Mouse (Mus musculus) liver, embryonic 11.5 days (tissue): ENCODE results near the gene Gm17949. TPM values are rescaled to one million over a fixed set of nuclear protein-coding genes. Genes with fewer than 3 reads are reported as not detected.

Experiments
- ATAC-seq: fragments of 200-750 bp; cut with Nextera tagmentation; replicated peaks from 2 replicates; pipeline ENCODE4 v1.8.0; 2017; ENCODE audit warnings: moderate number of reproducible peaks, mild to moderate bottlenecking, moderate TSS enrichment, moderate library complexity; ENCODE audit not compliant: low FRiP score
- DNase-seq: peaks from one replicate; pipeline ENCODE4 v3.0.0-alpha.2; 2017; ENCODE audit warnings: low spot score
- H3K27ac ChIP-seq: fragments of 300-500 bp; sonication (generic); 2 replicates; pipeline ENCODE4 v1.5.1; 2014; ENCODE audit warnings: mild to moderate bottlenecking, low read depth, low read length, control low read depth
- H3K27me3 ChIP-seq: fragments of 300-500 bp; sonication (generic); replicated peaks from 2 replicates; pipeline ENCODE4 v1.6.1; 2014; ENCODE audit warnings: low read length, mixed read lengths; ENCODE audit not compliant: control insufficient read depth, insufficient read depth
- H3K36me3 ChIP-seq: fragments of 300-500 bp; sonication (generic); 2 replicates; pipeline ENCODE4 v1.6.1; 2014; ENCODE audit warnings: mild to moderate bottlenecking, low read length, moderate library complexity, mixed read lengths; ENCODE audit not compliant: control insufficient read depth, insufficient read depth
- H3K4me1 ChIP-seq: fragments of 300-500 bp; sonication (generic); replicated peaks from 2 replicates; pipeline ENCODE4 v1.6.1; 2014; ENCODE audit warnings: low read length, mixed read lengths; ENCODE audit not compliant: control insufficient read depth, insufficient read depth
- H3K4me2 ChIP-seq: fragments of 300-500 bp; sonication (generic); 2 replicates; pipeline ENCODE4 v1.6.1; 2014; ENCODE audit warnings: mild to moderate bottlenecking, control low read depth, moderate library complexity
- H3K4me3 ChIP-seq: fragments of 300-500 bp; sonication (generic); 2 replicates; pipeline ENCODE4 v1.5.1; 2014; ENCODE audit warnings: low read depth, low read length, control low read depth
- H3K9ac ChIP-seq: fragments of 300-500 bp; sonication (generic); 2 replicates; pipeline ENCODE4 v1.6.1; 2014; ENCODE audit warnings: low read depth, low read length, control low read depth
- H3K9me3 ChIP-seq: fragments of 300-500 bp; sonication (generic); 2 replicates; pipeline ENCODE4 v1.6.1; 2016; ENCODE audit warnings: low read length, inconsistent platforms, mixed read lengths; ENCODE audit not compliant: control insufficient read depth
- WGBS: fragments of 180-500 bp; shearing (Covaris S2); extraction: QIAGEN DNeasy Blood & Tissue Kit; methylation state at CpG from one replicate; pipeline ENCODE4 v1.1.7; 2014; 5-methylcytosine and 5-hydroxymethylcytosine counted together
- polyA plus RNA-seq: library from polyadenylated mRNA; unstranded; fragments of >200 nt; fragmentation: Nextera tagmentation; extraction: Ambion mirVana; gene quantifications from 2 replicates; pipeline ENCODE4 v1.2.1, GENCODE M21; 2014

Gene Gm17949
- polyA plus RNA-seq, 1 experiment from 2014 or later = 0.33 TPM

GRCm38 (mm10) chr17:57020960-57021359 lies 9.7 kb downstream of the Gm17949 start:
- H3K4me1 ChIP-seq = peaks cover 19% of the 10 kb centered on the region

DNA sequence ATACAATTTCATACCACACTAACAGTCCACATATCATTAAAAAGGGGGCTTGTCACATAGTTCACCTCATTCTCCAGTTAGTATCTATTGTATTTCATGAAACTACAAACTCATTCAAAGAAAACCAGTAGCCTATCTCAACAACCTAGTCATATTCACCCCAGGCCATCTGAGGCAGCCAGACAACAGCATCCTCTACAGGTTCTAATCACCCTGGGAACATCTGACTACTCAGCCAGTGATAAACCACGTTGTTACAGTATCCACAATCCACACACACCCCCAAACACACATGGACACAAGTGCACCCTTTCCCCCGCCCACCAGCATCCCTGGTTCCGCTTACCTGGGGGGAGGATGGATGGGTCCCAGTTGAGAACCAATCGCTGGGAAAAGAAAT lies 16.2 kb downstream of the Gm17949 start:
- Histone ChIP-seq H3K27me3 (no peaks in the 10 kb centered on the region), H3K4me2 (no peak overlapping the region), H3K9me3 (no peaks in the 10 kb centered on the region), H3K27ac (no peak overlapping the region), H3K9ac (no peak overlapping the region), H3K4me3 (no peak overlapping the region), H3K4me1 (peaks cover 21% of the 10 kb centered on the region), H3K36me3 (peaks cover 61% of the 10 kb centered on the region)
- ATAC-seq = no peak
- DNase-seq = no peak
- 76% methylated on average over 4 of the region's 4 CpGs for WGBS

More at GRCm38 (mm10) chr17:57020960-57021359, 9.7 kb downstream of the Gm17949 start:
- 67% methylated on average over 5 of the region's 5 CpGs for WGBS
- no peaks in the 10 kb centered on the region for H3K27me3 ChIP-seq
- no peak overlapping the region for H3K4me3 ChIP-seq
- peak overlapping the region; percentile 70 for H3K27ac ChIP-seq
- DNase-seq (no peak), ATAC-seq (0 out of 2 replicates have a peak, but pooled peaks have one; percentile 44)
- no peak overlapping the region for H3K4me2 ChIP-seq
- no peaks in the 10 kb centered on the region for H3K9me3 ChIP-seq
- H3K9ac ChIP-seq = no peak overlapping the region
- peaks cover 51% of the 10 kb centered on the region for H3K36me3 ChIP-seq

GRCm38 (mm10) chr17:57029691-57030090 lies 18.4 kb downstream of the Gm17949 start:
- 29% methylated on average over 8 of the region's 8 CpGs for WGBS
- Histone ChIP-seq H3K9me3 (no peaks in the 10 kb centered on the region), H3K36me3 (peaks cover 39% of the 10 kb centered on the region), H3K4me2 (peak overlapping the region; percentile 96), H3K9ac (peak overlapping the region; percentile 100), H3K4me1 (peaks cover 21% of the 10 kb centered on the region), H3K27ac (peak overlapping the region; percentile 98; the same call in 1 of the 2 replicates), H3K4me3 (peak overlapping the region; percentile 99), H3K27me3 (no peaks in the 10 kb centered on the region)
- ATAC-seq (no peak), DNase-seq (no peak)

DNA sequence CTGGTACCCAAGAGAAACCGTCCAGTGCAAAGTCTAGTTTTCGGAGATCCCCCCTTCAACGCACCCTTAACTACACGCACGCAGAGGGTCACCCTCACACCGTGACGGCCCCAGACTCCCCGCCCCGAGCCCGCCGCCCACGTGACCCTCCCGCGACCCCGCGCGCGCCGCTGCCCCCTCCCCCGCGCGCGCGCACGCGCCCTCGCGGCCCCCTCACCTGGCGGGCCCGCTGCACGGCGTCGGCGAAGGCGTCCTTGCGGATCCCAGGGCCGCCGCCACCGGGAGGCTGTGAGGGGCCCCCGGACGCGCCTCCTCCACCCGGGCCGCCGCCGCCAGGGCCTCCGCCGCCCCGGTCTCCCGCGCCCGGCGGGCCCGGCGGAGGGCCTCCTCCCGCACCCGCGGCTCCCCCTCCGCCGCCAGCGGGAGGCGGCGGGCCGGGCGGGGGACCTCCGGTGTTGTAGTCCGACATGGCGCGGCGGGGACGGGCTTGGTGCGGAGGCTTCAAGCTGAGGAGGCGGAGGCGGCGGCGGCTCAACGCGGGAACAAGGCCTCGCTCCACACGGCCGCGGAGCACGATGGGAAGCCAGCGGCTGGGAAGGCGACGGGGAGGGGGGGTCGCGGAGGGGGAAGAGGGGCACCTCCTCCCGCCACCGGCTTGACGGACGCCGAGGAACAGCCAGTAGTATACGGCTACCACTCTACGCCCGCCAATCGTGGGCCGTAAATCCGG lies 19.8 kb downstream of the Gm17949 start, which contains the start of gene Khsrp:
Gene Khsrp, minus strand, starts transcription at position 592 of the 730 bp plus-strand sequence.
- peak within 1 kb of the TSS; percentile 99 for H3K4me3 ChIP-seq
- under 1% methylated on average over 93 of the region's 99 CpGs for WGBS

DNA sequence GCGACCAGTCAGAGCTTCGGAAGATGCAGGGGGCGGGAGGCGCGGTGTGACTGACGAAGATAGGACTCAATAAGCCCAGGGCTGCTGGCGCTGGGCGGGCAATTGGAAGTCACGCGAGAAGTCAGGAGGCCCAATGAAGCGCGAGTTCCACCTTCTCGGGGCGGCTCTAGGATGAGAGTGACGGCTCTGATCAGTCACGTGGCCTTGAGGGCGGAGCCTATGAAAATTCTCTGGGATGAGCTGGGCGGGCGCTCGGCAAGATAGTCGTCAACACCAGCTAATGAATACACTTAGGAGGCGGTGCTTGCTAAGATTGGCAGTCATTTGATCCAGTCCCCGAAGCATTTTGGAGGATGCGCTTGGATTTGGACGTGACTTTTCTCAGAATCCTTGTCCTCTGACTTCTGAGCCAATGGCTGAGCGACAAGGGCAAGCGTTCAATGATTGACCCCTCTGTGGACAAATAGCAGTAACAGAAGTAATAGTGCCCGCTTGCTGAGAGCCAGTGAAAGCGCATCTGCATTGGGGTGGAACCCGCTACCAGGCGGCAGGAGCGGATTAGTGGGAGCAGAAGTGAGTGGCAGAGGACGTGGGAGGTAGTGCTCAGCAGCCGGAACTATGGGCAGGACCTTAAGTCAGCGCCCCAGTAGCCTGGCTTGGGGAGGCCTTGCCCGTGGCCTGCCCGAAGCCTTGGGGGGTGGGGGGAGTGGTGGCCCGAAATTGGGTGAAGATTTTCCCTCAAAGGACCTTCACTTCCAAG lies 20.6 kb downstream of the Gm17949 start:
- H3K27ac ChIP-seq = peak overlapping the region; percentile 98
- no peaks in the 10 kb centered on the region for H3K27me3 ChIP-seq
- H3K9ac ChIP-seq = peak overlapping the region; percentile 70
- no peaks in the 10 kb centered on the region for H3K9me3 ChIP-seq
- H3K4me2 ChIP-seq = peak overlapping the region; percentile 78
- ATAC-seq (peak; percentile 91), DNase-seq (peak; percentile 96)
- peak overlapping the region; percentile 99 for H3K4me3 ChIP-seq
- H3K36me3 ChIP-seq = peaks cover 19% of the 10 kb centered on the region
- under 1% methylated on average over 38 of the region's 38 CpGs for WGBS
- peaks cover 21% of the 10 kb centered on the region for H3K4me1 ChIP-seq

More for the DNA sequence above, 19.8 kb downstream of the Gm17949 start, which contains the start of gene Khsrp:
- DNase-seq = peak; percentile 64
- Histone ChIP-seq H3K27me3 (no peaks in the 10 kb centered on the region), H3K4me1 (peaks cover 21% of the 10 kb centered on the region), H3K36me3 (peaks cover 26% of the 10 kb centered on the region), H3K9me3 (no peaks in the 10 kb centered on the region), H3K4me2 (peak within 1 kb of the TSS; percentile 96), H3K27ac (peak within 1 kb of the TSS; percentile 98), H3K9ac (peak within 1 kb of the TSS; percentile 100)
- ATAC-seq = no peak

- no peak for DNase-seq
- no peak for ATAC-seq
- no peaks in the 10 kb centered on the region; the same call in 1 of the 2 replicates for H3K27me3 ChIP-seq
- peaks cover 11% of the 10 kb centered on the region for H3K36me3 ChIP-seq
- 85% methylated on average over 4 of the region's 4 CpGs for WGBS
- H3K4me1 ChIP-seq = peaks cover 14% of the 10 kb centered on the region
- H3K9ac ChIP-seq = no peak overlapping the region; the same call in 1 of the 2 replicates
- H3K27ac ChIP-seq = no peak overlapping the region
- no peak overlapping the region for H3K4me3 ChIP-seq
- no peaks in the 10 kb centered on the region for H3K9me3 ChIP-seq
- peak overlapping the region; percentile 78 for H3K4me2 ChIP-seq
Measured at GRCm38 (mm10) chr17:57032854-57033253, 21.6 kb downstream of the Gm17949 start.

DNA sequence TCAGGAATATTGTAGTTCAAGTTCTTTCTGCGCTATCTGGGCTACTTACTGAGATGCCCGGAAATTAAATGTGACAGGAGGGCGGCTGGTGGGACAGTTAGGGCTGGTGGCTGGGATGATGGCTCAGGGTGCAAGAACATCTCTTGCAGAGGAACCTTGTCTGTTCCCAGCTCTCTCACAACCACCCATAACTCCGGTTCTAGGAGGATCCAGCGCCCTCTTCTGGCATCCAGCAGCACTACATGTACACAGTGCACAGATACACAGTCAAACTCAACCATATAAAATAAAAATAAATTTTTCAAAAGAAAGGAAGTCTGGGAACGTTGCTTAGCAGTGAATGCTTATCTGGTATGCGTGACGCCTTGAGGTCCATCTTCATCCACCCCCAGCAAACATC lies 27.7 kb downstream of the Gm17949 start:
- no peak overlapping the region for H3K27ac ChIP-seq
- ATAC-seq = no peak
- no peak overlapping the region for H3K4me3 ChIP-seq
- no peaks in the 10 kb centered on the region for H3K4me1 ChIP-seq
- H3K36me3 ChIP-seq = no peaks in the 10 kb centered on the region
- H3K9ac ChIP-seq = no peak overlapping the region
- H3K9me3 ChIP-seq = no peaks in the 10 kb centered on the region
- 37% methylated on average over 8 of the region's 8 CpGs for WGBS
- no peak for DNase-seq
- H3K27me3 ChIP-seq = no peaks in the 10 kb centered on the region; the same call in 1 of the 2 replicates
- no peak overlapping the region for H3K4me2 ChIP-seq

DNA sequence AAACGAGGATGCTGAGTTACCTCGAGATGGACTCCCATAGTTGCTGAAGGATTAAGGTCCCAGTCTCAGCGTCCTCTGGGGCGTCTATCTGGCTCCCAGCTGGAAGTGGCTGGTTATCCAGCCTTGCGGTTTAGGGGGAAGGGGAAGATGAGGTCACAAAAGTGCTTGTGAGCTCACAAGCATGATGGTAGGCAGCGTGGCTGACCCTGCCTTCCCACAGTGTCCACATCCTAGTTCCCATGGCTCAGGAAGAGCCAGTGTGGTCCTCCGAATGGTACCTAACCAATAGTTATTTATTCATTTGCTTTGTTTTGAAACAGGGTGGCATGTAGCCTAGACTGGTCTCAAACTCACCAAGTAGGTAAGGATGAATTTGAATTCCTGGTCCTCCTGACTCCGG lies 30.3 kb downstream of the Gm17949 start, which contains the start of gene Slc25a41:
Gene Slc25a41, minus strand, starts transcription at position 101 of the 400 bp plus-strand sequence.
- Histone ChIP-seq H3K4me2 (no peak within 1 kb of the TSS), H3K9ac (no peak within 1 kb of the TSS), H3K36me3 (no peaks in the 10 kb centered on the region), H3K9me3 (no peaks in the 10 kb centered on the region), H3K27ac (no peak within 1 kb of the TSS), H3K4me3 (no peak within 1 kb of the TSS), H3K27me3 (no peaks in the 10 kb centered on the region; the same call in 1 of the 2 replicates), H3K4me1 (no peaks in the 10 kb centered on the region)
- 59% methylated on average over 8 of the region's 8 CpGs for WGBS
- ATAC-seq = no peak
- DNase-seq = no peak
